Comparison of ENCODE assay signal across 10 mouse cellular contexts in the genomic region with DNA sequence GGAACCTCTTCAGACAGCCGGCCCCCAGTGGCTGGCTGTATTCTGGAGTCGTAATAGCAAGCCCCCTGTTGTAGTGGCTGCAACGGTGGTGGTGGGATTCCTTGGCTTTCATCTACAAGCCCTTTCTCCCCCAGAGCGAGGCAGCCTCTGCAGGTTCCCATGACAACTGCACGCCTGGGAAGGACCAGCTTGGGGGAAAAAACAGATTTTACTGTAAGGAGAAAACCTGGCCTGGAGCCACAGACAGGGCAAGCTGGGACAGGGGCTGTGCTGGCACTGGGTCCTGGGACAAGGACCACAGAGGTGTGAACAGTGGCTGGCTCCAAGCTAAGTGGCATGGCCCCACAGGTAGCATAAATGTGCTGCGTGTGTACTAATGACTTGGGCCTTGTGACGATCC. TPM values are rescaled to one million over a fixed set of nuclear protein-coding genes. Genes with fewer than 3 reads are reported as not detected.
A peak's percentile ranks its signal among the peaks of the same experiment; 100 is the strongest.
DNase-seq lines count a peak whose midpoint lies in the region; ATAC-seq and TF ChIP-seq lines count a peak whose summit lies in the region.
"Had no signal": no experiment of that assay in that cellular context is flagged by ENCODE, and none has a peak within 500 bp of the region (broad histone marks: within the 10 kb centered on the region; RNA-seq: fewer than 3 reads in every experiment).

No protein-coding gene starts in this region.

- H3K4me1 ChIP-seq in limb, embryonic 14.5 days (ENCODE audit: control insufficient read depth, insufficient read depth, low read length) = peaks cover 39% of the 10 kb centered on the region
- peaks cover 2% of the 10 kb centered on the region for H3K4me1 ChIP-seq in cerebellum, adult 2 months (ENCODE audit: control insufficient read depth, insufficient read depth, low read length)

- H3K4me2 ChIP-seq in limb, embryonic 14.5 days (replicated peaks; ENCODE audit: low read depth, low read length, severe bottlenecking) = 0 out of 2 replicates have a peak overlapping the region, but pooled peaks have one; percentile 10

- no peaks in the 10 kb centered on the region for H3K36me3 ChIP-seq in limb, embryonic 14.5 days (ENCODE audit: control insufficient read depth, insufficient read depth, low read length)

- peak; percentile 74 to 83 for DNase-seq in left cerebral cortex, postnatal 14 days (ENCODE audit: low spot score in 2 of 2)
- DNase-seq in left cerebral cortex, adult 11 months (ENCODE audit: low spot score) = no peak
- DNase-seq in forelimb bud, embryonic 11.5 days (ENCODE audit: low read depth, low spot score) = peak; percentile 67
- peak; percentile 40 for DNase-seq in limb, embryonic 14.5 days (ENCODE audit: low spot score)
- peak; percentile 85 for DNase-seq in right cerebral cortex, postnatal 4 days
- no peak for DNase-seq in cerebellum, adult 2 months
- no peak for DNase-seq in adrenal gland, postnatal 14 days
- DNase-seq in thymus, postnatal 25 days = no peak

- 6% methylated on average over 6 of the region's 7 CpGs for WGBS in limb, embryonic 14.5 days
- WGBS in cerebellum, adult 2 months = 32% methylated on average over 7 of the region's 7 CpGs

- H3K9ac ChIP-seq in limb, embryonic 14.5 days (ENCODE audit: low read depth, low read length, severe bottlenecking) = no peak overlapping the region

- H3K4me3 ChIP-seq in limb, embryonic 14.5 days (replicated peaks; ENCODE audit: low read length) = no peak overlapping the region
- no peak overlapping the region for H3K4me3 ChIP-seq in cerebellum, adult 2 months (replicated peaks; ENCODE audit: insufficient read depth, low read depth, low read length)

- H3K27ac ChIP-seq in limb, embryonic 14.5 days (replicated peaks; ENCODE audit: low read depth, low read length) = no peak overlapping the region; the same call in 1 of the 2 replicates
- H3K27ac ChIP-seq in cerebellum, adult 2 months (ENCODE audit: insufficient read depth, low read length) = no peak overlapping the region

- no peak for TF ChIP-seq CTCF in cerebellum, adult 2 months (IDR thresholded peaks at IDR 0.05; ENCODE audit: borderline replicate concordance, insufficient read depth, low read depth, low read length)

- no peak for TF ChIP-seq POLR2A in limb, embryonic 14.5 days (IDR thresholded peaks at IDR 0.05; ENCODE audit: borderline replicate concordance, extremely low read depth, insufficient read depth, insufficient read length)
- TF ChIP-seq POLR2A in cerebellum, adult 2 months (IDR thresholded peaks at IDR 0.05; ENCODE audit: borderline replicate concordance, insufficient read depth, low read length) = no peak

- no peaks in the 10 kb centered on the region for H3K27me3 ChIP-seq in limb, embryonic 14.5 days (ENCODE audit: control insufficient read depth, insufficient read depth, low read length)
- H3K27me3 ChIP-seq in cerebellum, adult 2 months (ENCODE audit: control insufficient read depth, insufficient read depth, low read length) = no peaks in the 10 kb centered on the region

- no peaks in the 10 kb centered on the region for H3K9me3 ChIP-seq in limb, embryonic 14.5 days (ENCODE audit: control insufficient read depth, low read length)

- intact Hi-C loops in left cerebral cortex, postnatal 14 days (cut with DNase I) = no loop called here

- peak; percentile 35; the same call in 1 of the 2 replicates for ATAC-seq in limb, embryonic 14.5 days (ENCODE audit: low FRiP score, low read depth)

RNA-seq across cellular contexts. Expression of gene Acvr1b, which starts 13.3 kb away (rescaled TPM):
- total RNA-seq in left cerebral cortex, postnatal 14 days (2021) = 100 to 1,000 TPM; 112 to 121 TPM
- 27.2 and 32.8 TPM in 2 replicates for polyA plus RNA-seq in limb, embryonic 14.5 days (2012; rRNA removed)
- 12.3 and 12.9 TPM in 2 replicates for polyA plus RNA-seq in limb, embryonic 14.5 days (2014; fragmentation: Nextera tagmentation; extraction: Ambion mirVana)
- 54.5 and 55.2 TPM in 2 replicates for polyA plus RNA-seq in cerebellum, adult 2 months (2012; rRNA removed)
- 9.0 and 11.2 TPM in 2 replicates for total RNA-seq in adrenal gland, postnatal 14 days (2021)

RNA-seq across cellular contexts. Expression of gene Acvrl1, which starts 32.3 kb away (rescaled TPM):
- 10 to 100 TPM; 12.9 to 17.1 TPM for total RNA-seq in left cerebral cortex, postnatal 14 days (2021)
- polyA plus RNA-seq in limb, embryonic 14.5 days (2012; rRNA removed) = 16.1 and 17.8 TPM in 2 replicates
- polyA plus RNA-seq in limb, embryonic 14.5 days (2014; fragmentation: Nextera tagmentation; extraction: Ambion mirVana) = 8.2 and 10.2 TPM in 2 replicates
- 15.3 and 17.2 TPM in 2 replicates for polyA plus RNA-seq in cerebellum, adult 2 months (2012; rRNA removed)
- 16.7 and 20.7 TPM in 2 replicates for total RNA-seq in adrenal gland, postnatal 14 days (2021)

RNA-seq across cellular contexts. Expression of gene Ankrd33, which starts 45.0 kb away (rescaled TPM):
- under 1 TPM in 1 of 2 experiments, not detected in 1; 0.21 TPM for total RNA-seq in left cerebral cortex, postnatal 14 days (2021)
- not detected in 2 replicates for polyA plus RNA-seq in limb, embryonic 14.5 days (2012; rRNA removed)
- polyA plus RNA-seq in limb, embryonic 14.5 days (2014; fragmentation: Nextera tagmentation; extraction: Ambion mirVana) = not detected in 2 replicates
- polyA plus RNA-seq in cerebellum, adult 2 months (2012; rRNA removed) = 0.10 and 0.33 TPM in 2 replicates
- total RNA-seq in adrenal gland, postnatal 14 days (2021) = not detected in 2 replicates
- total RNA-seq: CH12.LX had no signal
- polyA plus RNA-seq: intestine, embryonic 14.5 days had no signal

Comparison
In these comparisons a context has a peak if more than half of its experiments do, and no peak if none do; other contexts are left out.
1. DNase-seq: peak in left cerebral cortex, postnatal 14 days (2 of 2), forelimb bud, embryonic 11.5 days (single experiment), limb, embryonic 14.5 days (single experiment) and right cerebral cortex, postnatal 4 days (single experiment); none in left cerebral cortex, adult 11 months (single experiment), cerebellum, adult 2 months (0 of 2), adrenal gland, postnatal 14 days (single experiment) and thymus, postnatal 25 days (single experiment).